Comparison of ENCODE assay signal across 18 mouse cellular contexts in genomic region chr19:46110214-46110613, GRCm38 (mm10). TPM values are rescaled to one million over a fixed set of nuclear protein-coding genes. Genes with fewer than 3 reads are reported as not detected.
"Had no signal": no experiment of that assay in that cellular context is flagged by ENCODE, and none has a peak within 500 bp of the region (broad histone marks: within the 10 kb centered on the region; RNA-seq: fewer than 3 reads in every experiment).

No protein-coding gene starts in this region.

- H3K27me3 ChIP-seq: midbrain, embryonic 12.5 days; neural tube, embryonic 13.5 days had no signal

- H3K4me2 ChIP-seq: midbrain, embryonic 12.5 days; neural tube, embryonic 13.5 days had no signal

- H3K36me3 ChIP-seq: limb, embryonic 10.5 days; midbrain, embryonic 12.5 days; neural tube, embryonic 13.5 days had no signal

- H3K9me3 ChIP-seq: limb, embryonic 10.5 days; midbrain, embryonic 12.5 days; neural tube, embryonic 13.5 days had no signal

- ATAC-seq: lung, postnatal 0 days; midbrain, embryonic 16.5 days had no signal

- H3K4me3 ChIP-seq: left cerebral cortex, adult 2 months; limb, embryonic 10.5 days; midbrain, embryonic 12.5 days; neural tube, embryonic 13.5 days had no signal

- DNase-seq: kidney, adult 8-10 months; kidney, postnatal 25 days; lung, adult 18-20 months; lung, postnatal 4 days; right cerebral cortex, postnatal 25 days; thymus, postnatal 36 days had no signal

- H3K9ac ChIP-seq: midbrain, embryonic 12.5 days; neural tube, embryonic 13.5 days had no signal

- H3K27ac ChIP-seq: left cerebral cortex, adult 2 months; limb, embryonic 10.5 days; midbrain, embryonic 12.5 days; neural tube, embryonic 13.5 days had no signal

- H3K4me1 ChIP-seq: limb, embryonic 10.5 days; midbrain, embryonic 12.5 days; neural tube, embryonic 13.5 days had no signal

RNA-seq across cellular contexts. Expression of gene Elovl3, which starts 21.5 kb away (rescaled TPM):
- total RNA-seq: layer of hippocampus, postnatal 25 days; left cerebral cortex, adult 2 months; left cerebral cortex, postnatal 14 days; megakaryocyte-erythroid progenitor cell, adult 5-6 weeks had no signal
- polyA plus RNA-seq: kidney, embryonic 16.5 days; lung, postnatal 0 days; neural tube, embryonic 13.5 days; small intestine, adult 2 months had no signal

RNA-seq across cellular contexts. Expression of gene Pitx3, which starts 37.9 kb away (rescaled TPM):
- total RNA-seq: layer of hippocampus, postnatal 25 days; left cerebral cortex, adult 2 months; left cerebral cortex, postnatal 14 days; megakaryocyte-erythroid progenitor cell, adult 5-6 weeks had no signal
- polyA plus RNA-seq: lung, postnatal 0 days; small intestine, adult 2 months; thymus, postnatal 0 days had no signal
